Mouse (Mus musculus) retina, embryonic 14.5 days (tissue): ENCODE data around the gene Hebp2.
"Not testable (repeated sequence)": the region's sequence is repeated elsewhere in the genome, so short reads cannot be mapped to it uniquely, and the experiment has no call there.

Source experiments
- DNase-seq: peaks from one replicate; pipeline ENCODE4 v3.0.0-alpha.2; 2015; ENCODE audit warnings: low spot score

Gene Hebp2

DNA sequence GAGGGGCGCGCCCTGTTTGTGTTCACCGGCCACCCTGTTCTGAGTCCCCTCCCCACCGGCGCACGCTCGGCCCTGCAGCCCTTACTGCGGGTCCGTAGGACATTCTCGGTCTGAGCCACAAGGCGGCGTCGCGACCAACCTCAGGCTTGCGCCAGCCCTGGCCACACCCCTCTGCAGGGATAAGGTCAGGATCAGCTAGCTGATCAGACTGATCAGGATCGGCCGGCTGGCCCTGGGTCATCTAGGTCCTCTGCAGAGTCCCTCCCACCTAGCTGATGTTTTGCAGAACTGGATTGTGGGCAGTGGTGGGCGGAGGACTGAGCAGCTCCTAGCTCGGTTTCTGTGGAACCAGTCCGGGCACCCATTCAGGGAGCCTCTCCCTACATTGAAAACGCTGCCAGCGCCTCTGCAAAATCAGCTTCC, at the start of gene Hebp2:
Gene Hebp2 (minus strand): TSS at position 264 of the 423 bp plus-strand sequence.
- peak; percentile 92 for DNase-seq

DNA sequence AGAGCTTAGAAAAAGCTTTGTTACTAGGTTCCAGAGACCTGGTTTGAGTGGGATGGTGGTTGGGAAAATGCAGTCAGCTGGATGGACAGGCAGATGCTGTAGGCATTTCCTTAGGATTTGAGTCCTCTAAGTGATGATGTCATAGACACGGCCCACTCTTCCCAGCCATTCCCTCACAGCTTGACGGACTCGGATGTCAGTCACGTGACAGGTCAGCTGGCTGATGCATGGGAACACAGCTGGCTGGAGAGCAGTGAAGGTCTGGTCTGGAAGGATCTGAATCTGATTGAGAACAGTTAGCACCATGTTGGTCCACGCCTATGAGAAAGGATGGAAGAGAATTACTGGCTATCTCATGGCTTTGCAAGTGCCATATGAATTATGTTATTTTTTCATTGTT, 43.6 kb upstream of the Hebp2 start:
- DNase-seq = no peak

DNA sequence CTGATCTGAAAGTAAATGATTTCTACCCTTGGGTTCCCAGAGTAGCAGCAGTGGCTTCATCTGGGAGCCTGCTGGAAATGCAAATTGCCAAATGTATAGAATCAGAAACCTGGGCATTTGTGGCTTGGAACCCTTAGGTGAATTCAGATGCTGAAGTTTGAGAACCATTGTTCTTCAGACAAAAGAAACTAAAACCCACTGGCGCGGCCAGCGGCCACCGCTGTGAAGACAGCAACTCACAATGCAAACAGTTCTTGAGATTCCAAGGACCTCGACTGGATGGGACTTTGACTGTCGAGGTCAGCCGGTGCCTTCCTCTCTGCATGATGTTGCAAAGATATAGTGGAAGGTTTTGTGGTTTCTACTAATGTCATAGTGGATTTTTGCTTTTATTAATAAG, 38.3 kb upstream of the Hebp2 start:
- DNase-seq = peak; percentile 36

DNA sequence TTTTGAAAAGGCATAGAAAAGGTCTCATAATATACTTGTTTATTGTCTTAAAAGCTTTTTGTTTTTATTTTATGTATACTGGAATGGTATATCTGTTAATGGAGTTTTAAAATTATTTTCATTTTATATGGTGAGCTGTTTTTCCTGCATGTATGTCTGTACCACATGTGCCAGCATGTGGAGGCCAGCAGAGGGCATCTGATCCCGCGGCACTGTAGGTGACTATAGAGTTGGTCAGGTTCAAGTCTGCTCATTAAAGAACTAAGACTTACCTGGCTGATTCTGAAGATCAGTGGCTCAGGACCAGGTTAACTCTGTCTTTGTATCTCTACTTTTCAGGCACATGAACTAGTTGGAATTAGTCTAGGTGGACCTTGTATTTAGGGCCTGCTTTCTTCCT, 26.7 kb upstream of the Hebp2 start:
- no peak for DNase-seq

DNA sequence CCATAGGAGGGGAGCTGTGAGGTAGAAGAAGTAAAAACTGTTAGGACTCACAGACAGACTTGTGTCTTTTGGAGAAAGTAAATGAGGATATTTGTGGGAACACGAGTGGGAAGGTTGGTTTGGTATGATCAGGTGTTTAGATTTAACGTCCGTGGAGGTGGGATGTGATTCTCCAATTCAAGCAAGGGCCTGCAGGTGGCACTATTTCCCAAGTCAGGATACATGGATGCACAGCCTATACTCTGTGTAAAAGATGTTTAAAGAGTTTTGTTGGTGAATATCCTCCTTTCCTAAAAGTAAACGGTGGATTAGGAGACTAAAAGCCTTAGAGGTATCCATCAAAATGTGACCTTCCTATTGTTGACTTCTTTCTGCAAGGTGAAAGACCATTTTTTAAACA, 17.1 kb upstream of the Hebp2 start:
- DNase-seq = peak; percentile 73

DNA sequence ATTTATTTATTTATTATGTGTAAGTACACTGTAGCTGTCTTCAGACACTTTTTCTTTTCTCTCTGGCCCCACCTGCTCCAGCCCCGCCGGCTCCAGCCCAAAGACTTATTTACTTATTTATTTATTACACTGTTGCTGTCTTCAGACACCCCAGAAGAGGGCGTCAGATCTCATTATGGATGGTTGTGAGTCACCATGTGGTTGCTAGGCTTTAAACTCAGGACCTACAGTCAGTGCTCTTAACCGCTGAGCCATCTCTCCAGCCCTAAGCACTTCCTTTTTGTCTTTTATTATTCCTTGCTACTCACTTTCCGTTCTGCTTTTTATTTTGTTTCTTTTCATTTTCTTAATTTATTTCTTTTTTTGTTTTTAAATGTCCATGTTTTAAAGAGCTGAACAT, 15.6 kb upstream of the Hebp2 start:
- DNase-seq = no peak

DNA sequence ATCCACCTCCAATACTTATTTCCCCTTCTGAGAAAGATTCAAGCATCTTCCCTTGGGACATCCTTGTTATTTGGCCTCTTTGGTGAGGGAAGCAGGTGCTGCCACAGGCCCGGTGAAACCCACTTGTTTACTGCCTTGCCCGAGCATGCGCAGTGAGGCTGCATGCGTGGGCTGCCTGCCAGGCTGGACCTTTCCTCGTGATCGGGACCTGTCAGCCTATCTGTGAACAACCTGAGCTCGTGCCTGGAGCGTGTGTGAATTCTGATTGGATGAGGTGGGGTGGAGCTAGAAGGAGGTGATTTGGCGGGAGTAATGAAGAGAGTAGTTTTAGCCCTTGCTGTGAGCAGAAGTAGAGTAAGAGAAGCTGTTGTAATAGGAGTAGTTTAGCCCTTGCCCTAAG, 13.2 kb upstream of the Hebp2 start:
- DNase-seq = not testable (repeated sequence)

DNA sequence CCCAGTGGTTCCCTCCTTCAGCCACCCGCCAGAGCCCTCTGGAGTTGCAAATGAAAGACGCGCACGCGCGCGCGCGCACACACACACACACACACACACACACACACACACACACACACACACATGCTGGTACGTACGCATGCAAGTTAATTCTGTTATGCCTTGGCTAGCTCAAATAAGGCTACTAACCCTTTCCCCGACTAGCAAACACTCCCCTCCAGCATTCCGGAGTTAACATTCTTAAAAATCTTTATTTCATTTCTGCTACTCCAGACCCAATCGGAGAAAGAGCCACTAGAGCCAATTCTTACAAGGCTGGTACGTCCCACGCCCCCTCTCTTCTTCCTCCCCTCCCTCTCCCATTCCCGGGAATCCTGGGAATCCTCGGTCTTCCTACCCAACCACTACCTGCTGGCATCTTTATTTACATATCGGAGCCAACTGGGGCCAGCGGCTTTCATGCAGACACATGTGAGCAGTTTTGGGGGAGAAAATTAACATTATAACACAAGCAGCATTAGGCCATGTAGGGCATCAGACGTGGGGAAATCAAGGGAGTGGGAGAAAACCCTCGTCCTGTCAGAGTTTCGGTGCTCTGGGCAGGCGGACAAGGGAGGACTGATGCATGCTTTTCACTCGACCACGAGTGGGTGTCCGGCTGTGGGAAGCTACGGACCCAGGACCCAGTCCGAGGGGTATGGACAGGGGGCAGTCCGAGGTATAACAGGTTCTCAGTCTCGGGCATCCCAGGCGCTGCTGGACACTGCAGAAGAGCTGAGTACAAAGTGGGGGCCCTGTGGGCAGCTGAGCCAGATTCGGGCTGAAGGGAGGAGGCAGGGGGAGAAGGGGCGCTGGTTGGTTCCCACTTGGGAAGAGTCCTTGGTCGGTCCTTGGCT, 3.7 kb upstream of the Hebp2 start:
- DNase-seq = peak; percentile 40

DNA sequence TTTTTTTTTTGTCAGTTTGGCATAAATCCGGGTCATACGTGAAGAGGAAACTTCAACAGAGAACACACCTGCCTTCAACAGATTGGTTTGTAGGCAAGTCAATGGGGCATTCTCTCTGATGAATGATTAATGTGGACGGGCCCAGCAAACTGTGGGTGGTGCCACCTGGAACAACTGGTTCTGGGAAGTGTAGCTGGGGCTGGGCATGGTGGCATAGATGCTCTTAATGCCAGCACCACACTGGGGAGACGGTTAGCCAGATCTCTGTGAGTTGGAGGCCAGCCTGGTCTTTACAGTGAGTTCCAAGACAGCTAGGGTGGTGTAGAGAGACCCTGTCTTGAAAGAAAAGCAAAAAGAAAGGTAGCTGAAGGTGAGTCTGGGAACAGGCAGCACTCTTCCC, 1.5 kb upstream of the Hebp2 start:
- no peak for DNase-seq

DNA sequence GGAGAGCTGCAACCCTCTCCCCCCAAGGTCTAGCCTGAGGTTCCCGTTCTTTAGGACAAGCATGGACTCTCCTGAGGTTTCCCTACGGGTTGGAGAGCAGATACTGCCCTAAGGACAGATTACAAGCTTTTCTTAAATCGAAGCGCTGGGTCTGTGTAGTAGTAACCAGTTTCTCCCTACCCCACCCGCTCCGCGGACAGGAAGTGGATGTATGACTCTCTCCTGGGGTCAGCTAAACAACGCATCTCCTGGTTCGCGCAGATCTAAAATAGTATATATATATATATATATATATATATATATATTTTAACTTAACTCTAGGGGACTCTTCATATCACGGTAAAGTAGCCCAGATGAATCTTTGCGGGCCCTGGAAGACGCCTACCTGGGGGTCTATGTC, 567 bp downstream of the Hebp2 start:
- DNase-seq = peak; percentile 31

DNA sequence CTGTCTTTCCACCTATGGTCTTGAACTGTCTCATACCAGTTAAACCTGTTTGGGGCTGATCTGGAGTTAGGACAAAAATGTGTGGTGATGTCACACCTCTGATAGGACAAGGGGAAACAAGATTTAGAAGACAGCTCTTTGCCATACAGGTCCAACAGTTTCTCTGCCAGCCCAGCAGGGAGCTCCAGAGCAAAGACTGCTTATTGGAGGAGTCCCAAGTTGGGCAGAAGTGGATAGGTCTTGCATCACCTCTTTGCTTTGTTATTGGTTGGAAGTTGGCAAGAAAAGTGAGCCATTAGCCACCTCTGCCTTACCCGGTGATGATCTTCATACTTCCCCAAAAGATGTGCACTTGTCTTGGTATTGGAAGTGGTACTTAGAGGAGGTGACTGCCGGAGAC, 9.0 kb downstream of the Hebp2 start:
- DNase-seq = no peak

DNA sequence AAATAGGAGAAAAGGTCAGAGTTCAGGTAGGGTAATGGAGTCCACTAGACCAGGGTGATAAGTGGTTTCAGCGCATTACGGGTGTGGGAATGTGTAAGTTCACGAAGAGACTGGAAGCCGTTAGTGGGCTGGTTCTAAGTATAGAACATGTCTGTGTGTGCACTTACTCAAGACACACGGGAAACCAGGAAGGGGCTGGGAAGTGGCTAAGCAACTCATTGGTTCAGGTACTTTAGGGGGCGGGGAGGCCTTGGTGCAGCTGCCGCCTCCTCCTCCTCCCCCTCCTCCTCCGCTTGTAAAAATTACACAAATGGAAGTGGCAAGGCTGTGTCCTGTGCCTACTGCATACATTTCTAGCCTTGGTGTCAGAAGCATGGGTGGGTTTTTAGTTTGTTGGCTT, 13.6 kb downstream of the Hebp2 start:
- no peak for DNase-seq

DNA sequence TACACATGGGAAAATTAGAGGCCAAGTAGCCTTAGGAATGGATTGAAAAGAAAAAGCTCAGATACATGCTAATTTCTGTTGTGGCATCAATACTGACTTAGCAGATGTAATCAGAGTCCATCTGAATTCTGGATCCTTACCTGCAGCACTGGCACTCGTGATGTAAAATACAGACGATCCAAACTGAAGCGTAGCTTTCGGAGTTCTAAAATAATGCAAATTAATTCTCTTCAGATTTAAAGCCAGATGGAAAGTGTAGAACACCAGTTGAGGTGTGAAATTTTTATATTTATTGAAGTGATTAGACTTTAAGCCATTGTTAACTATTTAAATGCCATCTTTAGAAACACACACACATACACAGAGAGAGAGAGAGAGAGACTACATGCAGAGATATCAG, 15.7 kb downstream of the Hebp2 start:
- DNase-seq = no peak

DNA sequence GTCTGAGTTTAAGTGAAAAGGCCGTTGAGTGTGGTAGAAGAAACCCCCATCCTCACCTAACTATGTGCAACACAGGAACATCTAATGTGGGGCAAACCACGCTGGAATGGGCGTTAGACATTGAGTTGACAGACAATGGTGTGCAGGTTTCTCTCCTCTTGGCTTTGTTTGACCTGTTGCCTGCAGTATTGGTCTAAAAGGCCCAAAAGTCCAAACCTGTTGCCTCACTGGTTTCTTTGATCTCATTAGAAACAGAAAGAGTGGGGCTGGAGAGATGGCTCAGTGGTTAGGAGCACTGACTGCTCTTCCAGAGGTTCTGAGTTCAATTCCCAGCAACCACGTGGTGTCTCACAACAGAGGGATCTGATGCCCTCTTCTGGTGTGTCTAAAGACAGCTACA, 16.7 kb downstream of the Hebp2 start:
- no peak for DNase-seq

DNA sequence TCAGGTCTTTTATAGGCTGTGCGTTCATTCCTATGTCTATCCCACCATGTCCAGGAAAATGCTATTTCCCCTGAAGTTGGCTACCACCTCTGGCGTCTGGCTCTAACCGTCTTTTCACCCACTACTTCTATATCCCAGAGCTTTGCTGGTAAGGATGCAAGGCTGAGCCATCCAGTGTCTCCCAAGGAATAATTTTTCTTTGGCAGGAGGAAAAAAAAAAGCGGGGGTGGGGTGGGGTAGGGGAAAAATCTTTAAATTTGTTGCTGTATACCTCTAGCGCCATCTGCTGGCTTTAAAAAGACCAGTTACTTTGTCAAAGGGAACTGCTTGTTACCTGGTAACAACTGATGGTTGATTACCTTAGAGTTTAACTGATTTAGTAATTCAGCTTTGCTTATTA, 17.4 kb downstream of the Hebp2 start:
- DNase-seq = peak; percentile 81

DNA sequence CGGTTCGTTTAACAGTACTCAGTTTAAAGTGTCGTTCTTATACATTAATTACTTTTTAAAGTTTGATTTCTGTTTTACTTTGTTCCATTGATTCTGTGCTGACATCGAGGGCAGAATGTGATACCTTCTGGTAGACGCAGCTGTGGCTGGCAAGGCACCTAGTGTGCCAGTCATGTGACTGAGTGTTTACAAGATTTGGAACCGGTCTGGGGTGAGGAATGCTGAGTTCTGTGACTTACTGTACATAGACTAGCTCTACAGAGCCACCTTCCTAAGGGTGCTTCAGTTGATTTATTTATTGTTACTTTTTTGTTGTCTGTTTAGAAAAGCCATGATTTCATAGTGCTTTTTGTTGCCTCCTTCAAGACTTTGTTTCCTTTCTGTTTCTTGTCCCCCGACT, 18.1 kb downstream of the Hebp2 start:
- DNase-seq = no peak

DNA sequence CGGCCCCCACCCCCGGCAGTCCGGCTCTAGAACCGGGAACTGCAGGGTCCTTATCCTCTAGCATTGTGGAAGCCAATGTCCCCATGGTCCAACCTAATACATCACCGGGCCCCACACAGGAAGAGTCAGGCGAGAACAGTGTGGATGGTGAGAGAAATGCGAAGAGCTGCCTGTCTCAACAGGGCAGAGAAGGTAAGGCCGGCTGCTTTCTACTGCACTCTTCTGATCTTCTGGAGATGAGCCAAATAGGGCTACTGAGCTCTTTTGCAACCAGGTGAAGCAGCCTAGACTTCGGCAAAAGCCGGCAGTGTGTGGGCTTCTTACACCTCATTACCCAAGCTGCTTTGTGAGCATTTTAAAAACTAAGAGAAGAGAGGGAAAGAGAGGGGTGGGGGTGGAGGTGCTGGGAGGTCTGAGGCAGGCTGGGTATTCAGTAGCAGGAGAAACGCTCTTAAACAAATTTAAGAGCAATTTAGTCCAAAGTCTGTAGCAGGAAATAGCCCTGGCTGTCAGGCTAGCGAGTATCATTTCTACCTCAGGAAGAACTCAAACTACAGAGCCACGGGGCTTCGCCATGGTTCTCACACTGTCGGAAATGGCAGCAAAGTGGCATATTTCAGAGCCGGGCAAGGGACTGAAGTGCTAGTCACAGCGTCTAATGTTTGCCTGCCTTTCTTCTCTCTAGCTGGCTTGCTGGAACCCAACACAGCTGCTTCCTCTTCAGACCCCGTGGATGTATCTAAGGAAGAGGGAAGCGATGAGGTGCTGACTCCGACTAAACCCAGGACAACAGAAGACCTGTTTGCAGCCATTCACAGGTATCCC, 18.8 kb downstream of the Hebp2 start:
- no peak for DNase-seq

DNA sequence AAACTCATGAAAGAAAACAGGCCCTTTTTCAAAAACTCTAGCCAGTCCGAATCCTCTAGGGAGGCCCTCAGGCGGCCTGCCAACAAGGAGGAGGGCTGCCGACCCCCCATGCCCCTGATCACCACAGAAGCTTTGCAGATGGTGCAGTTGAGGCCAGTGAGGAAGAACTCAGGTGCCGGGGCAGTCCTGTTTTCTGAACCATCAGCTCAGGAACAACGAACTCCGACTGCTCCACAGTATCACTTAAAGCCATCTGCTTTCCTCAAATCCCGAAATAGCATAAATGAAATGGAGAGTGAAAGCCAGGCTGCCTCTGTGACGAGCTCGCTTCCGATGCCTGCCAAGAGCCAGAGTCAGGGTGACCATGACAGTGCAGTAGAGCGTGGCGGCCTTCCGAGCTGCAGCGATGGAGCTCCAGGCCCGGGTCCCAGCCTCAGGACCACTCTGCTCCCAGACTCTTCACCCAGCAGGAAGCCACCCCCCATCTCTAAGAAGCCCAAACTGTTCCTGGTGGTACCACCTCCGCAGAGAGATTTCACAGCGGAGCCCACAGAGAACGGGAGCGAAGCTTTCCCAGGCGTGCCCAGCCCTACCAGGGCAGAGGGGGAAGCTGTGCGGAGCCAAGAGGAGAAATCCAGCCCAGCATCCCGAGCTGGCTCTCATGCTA, 19.6 kb downstream of the Hebp2 start:
- DNase-seq = no peak

DNA sequence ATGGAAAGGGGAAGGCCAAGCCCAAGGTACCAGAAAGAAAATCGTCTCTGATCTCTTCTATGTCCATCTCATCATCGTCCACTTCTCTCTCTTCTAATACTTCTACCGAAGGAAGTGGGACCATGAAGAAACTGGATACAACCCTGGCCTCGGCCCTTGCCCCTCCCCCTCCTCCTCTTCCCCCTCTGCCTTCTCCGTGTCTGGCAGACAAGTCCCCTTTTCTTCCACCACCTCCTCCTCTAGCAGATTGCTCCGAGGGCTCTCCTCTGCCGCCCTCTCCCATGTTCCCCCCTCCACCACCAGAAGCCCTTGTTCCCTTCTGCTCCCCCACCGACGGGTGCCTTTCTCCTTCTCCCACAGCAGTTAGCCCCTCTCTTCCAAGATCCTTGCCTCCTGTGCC, 20.1 kb downstream of the Hebp2 start:
- no peak for DNase-seq

DNA sequence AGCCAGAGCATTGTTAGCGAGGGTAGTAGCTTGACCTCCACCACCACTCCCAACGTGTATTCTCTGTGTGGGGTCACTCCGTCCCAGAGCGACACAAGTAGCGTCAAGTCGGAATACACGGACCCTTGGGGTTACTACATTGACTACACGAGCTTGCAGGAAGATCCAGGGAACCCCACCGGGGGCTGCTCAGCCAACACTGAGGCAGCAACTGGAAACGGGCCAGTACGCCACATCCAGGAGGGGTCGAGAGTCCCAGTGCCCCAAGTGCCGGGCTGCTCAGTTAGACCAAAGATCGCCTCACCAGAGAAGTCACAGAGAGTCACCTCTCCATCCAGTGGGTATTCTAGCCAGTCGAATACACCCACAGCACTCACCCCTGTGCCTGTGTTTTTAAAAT, 20.6 kb downstream of the Hebp2 start:
- DNase-seq = no peak

DNA sequence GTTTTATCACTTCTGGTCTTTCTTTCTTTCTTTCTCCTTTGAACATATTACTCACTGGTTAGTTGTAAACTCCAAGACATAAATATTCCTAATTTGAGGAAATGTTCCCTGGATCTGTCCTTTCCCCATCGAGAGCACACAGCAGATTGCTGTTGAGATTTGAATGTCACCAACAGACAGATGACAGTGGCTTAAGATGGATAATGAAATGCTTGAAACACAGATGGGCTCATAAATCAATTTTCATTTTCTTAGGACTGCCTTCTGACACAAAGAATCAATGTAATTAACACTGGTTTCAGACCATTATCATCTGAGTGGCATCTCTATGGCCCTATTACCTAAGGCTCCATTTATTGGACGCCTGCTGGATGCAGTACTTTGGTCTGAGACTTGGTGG, 23.3 kb downstream of the Hebp2 start:
- no peak for DNase-seq

DNA sequence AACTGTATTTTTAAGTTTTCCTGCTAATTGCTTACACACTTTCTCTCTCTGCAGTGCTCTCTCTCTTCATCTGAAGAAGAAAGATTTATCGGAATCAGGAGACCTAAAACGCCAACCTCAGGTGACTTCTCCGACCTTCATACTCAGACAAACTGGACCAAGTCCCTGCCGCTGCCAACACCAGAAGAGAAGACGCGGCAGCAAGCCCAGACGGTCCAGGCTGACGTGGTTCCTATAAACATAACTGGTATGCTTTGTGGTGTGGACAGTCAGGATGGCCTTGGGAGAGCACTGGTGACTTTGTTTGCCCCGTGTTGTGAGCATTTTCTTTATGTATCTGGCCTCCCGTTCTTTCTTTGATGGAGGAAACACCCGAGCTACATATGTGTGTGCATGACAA, 34.4 kb downstream of the Hebp2 start:
- no peak for DNase-seq

DNA sequence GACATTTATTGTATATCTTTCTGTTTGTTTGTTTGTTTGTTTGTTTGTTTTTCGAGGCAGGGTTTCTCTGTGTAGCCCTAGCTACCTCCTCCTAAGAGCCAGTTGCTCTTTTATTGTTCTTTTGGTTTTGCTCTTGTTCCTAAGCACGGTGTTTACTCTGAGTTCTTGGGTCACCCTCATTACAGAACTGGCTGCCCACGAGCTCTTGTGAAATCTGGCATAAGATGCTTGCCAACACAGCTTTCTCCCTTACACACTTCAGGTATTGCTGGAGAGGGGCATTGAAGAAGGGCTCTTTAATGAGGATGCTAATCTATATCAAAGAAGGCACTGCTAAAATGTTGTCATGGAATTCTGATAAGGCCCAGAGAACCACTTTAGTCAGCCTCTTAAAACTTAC, 35.2 kb downstream of the Hebp2 start:
- DNase-seq = no peak
